In the genomic region with DNA sequence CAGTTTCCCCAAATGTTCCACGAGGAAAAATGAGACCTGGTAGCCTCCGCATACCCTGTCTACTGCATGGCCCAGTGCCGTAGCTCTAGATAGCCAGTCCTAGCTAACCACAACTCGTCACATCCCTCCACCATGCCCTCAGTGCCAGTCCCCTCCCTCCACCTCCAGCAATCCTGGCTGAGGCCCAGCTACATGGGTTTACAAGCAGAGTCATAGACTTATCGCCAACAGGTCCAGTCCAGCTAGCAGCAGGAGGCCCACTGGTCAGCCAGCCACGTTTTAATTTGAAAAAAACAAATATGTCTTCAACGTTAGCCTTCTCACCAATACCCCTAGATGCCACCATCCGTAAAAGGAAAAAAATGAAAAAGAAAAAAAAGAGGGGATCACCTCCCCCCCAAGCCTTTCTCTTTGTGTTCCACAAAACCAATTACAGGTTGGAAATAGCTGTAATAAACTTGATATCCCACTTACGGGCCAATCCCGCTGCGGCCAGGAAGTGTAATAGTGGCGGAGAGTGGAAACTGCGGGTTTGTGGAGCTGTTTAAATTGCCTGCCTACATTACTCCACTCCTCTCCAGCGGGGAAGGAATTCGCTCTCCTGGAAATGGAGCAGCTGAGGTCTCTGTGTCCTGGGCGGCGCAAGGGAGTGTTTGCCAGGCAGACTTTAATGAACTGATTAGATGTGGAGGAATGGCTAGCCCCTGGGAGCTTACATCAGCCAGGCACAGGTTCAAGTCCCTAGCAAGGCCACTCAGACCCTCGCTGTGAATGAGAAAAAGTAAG, we compare ENCODE assay signal across 15 mouse cellular contexts.
DNase-seq lines count a peak whose midpoint lies in the region; ATAC-seq lines count a peak whose summit lies in the region.
"Had no signal": no experiment of that assay in that cellular context is flagged by ENCODE, and none has a peak within 500 bp of the region (broad histone marks: within the 10 kb centered on the region; RNA-seq: fewer than 3 reads in every experiment).

No protein-coding gene starts in this region.

- no peaks in the 10 kb centered on the region; the same call in 1 of the 2 replicates for H3K9me3 ChIP-seq in hindbrain, embryonic 13.5 days
- H3K9me3 ChIP-seq in hindbrain, embryonic 10.5 days, result 0 out of 2 replicates have a peak, but pooled peaks cover 3% of the 10 kb centered on the region
- H3K9me3 ChIP-seq in midbrain, embryonic 16.5 days (replicated peaks; ENCODE audit: control insufficient read depth, low read length, poor library complexity, severe bottlenecking), result no peaks in the 10 kb centered on the region
- H3K9me3 ChIP-seq in midbrain, embryonic 10.5 days (replicated peaks), result no peaks in the 10 kb centered on the region
- H3K9me3 ChIP-seq in hindbrain, embryonic 15.5 days, result no peaks in the 10 kb centered on the region
- H3K9me3 ChIP-seq: liver, embryonic 15.5 days; neural tube, embryonic 12.5 days; stomach, embryonic 15.5 days had no signal

- no peak overlapping the region for H3K9ac ChIP-seq in hindbrain, embryonic 13.5 days
- H3K9ac ChIP-seq in midbrain, embryonic 16.5 days (ENCODE audit: low read depth, low read length), result no peak overlapping the region
- H3K9ac ChIP-seq in hindbrain, embryonic 15.5 days, result no peak overlapping the region
- H3K9ac ChIP-seq: embryonic facial prominence, embryonic 13.5 days; liver, embryonic 15.5 days; neural tube, embryonic 12.5 days; stomach, embryonic 15.5 days had no signal

- no peak overlapping the region for H3K4me3 ChIP-seq in hindbrain, embryonic 13.5 days
- no peak overlapping the region for H3K4me3 ChIP-seq in hindbrain, embryonic 10.5 days
- H3K4me3 ChIP-seq in midbrain, embryonic 16.5 days (ENCODE audit: low read depth, low read length), result no peak overlapping the region
- no peak overlapping the region for H3K4me3 ChIP-seq in midbrain, embryonic 10.5 days
- H3K4me3 ChIP-seq in hindbrain, embryonic 15.5 days, result no peak overlapping the region
- H3K4me3 ChIP-seq: embryonic facial prominence, embryonic 13.5 days; liver, embryonic 15.5 days; neural tube, embryonic 12.5 days; stomach, embryonic 15.5 days had no signal

- no peak overlapping the region for H3K4me2 ChIP-seq in hindbrain, embryonic 13.5 days
- no peak overlapping the region for H3K4me2 ChIP-seq in midbrain, embryonic 16.5 days (ENCODE audit: low read length)
- no peak overlapping the region for H3K4me2 ChIP-seq in hindbrain, embryonic 15.5 days
- H3K4me2 ChIP-seq: embryonic facial prominence, embryonic 13.5 days; liver, embryonic 15.5 days; neural tube, embryonic 12.5 days; stomach, embryonic 15.5 days had no signal

- peaks cover 21% of the 10 kb centered on the region for H3K27me3 ChIP-seq in hindbrain, embryonic 13.5 days
- H3K27me3 ChIP-seq in hindbrain, embryonic 10.5 days (ENCODE audit: insufficient read depth, poor library complexity, severe bottlenecking), result peaks cover 37% of the 10 kb centered on the region
- H3K27me3 ChIP-seq in midbrain, embryonic 16.5 days (ENCODE audit: control insufficient read depth, insufficient read depth, low read depth, low read length), result no peaks in the 10 kb centered on the region
- peaks cover 32% of the 10 kb centered on the region for H3K27me3 ChIP-seq in midbrain, embryonic 10.5 days (ENCODE audit: low read depth, poor library complexity, severe bottlenecking)
- peaks cover 3% of the 10 kb centered on the region; the same call in 1 of the 2 replicates for H3K27me3 ChIP-seq in hindbrain, embryonic 15.5 days

- DNase-seq in hindbrain, embryonic 10.5 days (ENCODE audit: low spot score), result no peak
- DNase-seq in midbrain, embryonic 10.5 days (ENCODE audit: low spot score), result no peak
- DNase-seq in retina, postnatal 1 day, result no peak
- no peak for DNase-seq in ovary, postnatal 36 days (ENCODE audit: low spot score)
- DNase-seq: adrenal gland, adult 8-10 months; lung, postnatal 10 days; spleen, adult 18-20 months had no signal

- no peaks in the 10 kb centered on the region for H3K36me3 ChIP-seq in hindbrain, embryonic 13.5 days
- no peaks in the 10 kb centered on the region for H3K36me3 ChIP-seq in hindbrain, embryonic 10.5 days
- no peaks in the 10 kb centered on the region for H3K36me3 ChIP-seq in midbrain, embryonic 16.5 days (ENCODE audit: control insufficient read depth, insufficient read depth, low read length)
- no peaks in the 10 kb centered on the region for H3K36me3 ChIP-seq in midbrain, embryonic 10.5 days
- no peaks in the 10 kb centered on the region for H3K36me3 ChIP-seq in hindbrain, embryonic 15.5 days
- H3K36me3 ChIP-seq: embryonic facial prominence, embryonic 13.5 days; G1E; liver, embryonic 15.5 days; neural tube, embryonic 12.5 days; stomach, embryonic 15.5 days had no signal

- H3K4me1 ChIP-seq in hindbrain, embryonic 13.5 days (replicated peaks), result peaks cover 30% of the 10 kb centered on the region
- peaks cover 10% of the 10 kb centered on the region for H3K4me1 ChIP-seq in hindbrain, embryonic 10.5 days (replicated peaks)
- peaks cover 9% of the 10 kb centered on the region for H3K4me1 ChIP-seq in midbrain, embryonic 16.5 days (ENCODE audit: control insufficient read depth, insufficient read depth, low read length)
- peaks cover 8% of the 10 kb centered on the region for H3K4me1 ChIP-seq in midbrain, embryonic 10.5 days
- peaks cover 43% of the 10 kb centered on the region for H3K4me1 ChIP-seq in hindbrain, embryonic 15.5 days (replicated peaks)
- H3K4me1 ChIP-seq: liver, embryonic 15.5 days had no signal

- 73% methylated on average over 18 of the region's 18 CpGs for WGBS in hindbrain, embryonic 13.5 days
- WGBS in hindbrain, embryonic 10.5 days, result 87% methylated on average over 18 of the region's 18 CpGs
- WGBS in midbrain, embryonic 16.5 days, result 71% methylated on average over 18 of the region's 18 CpGs
- WGBS in midbrain, embryonic 10.5 days, result 88% methylated on average over 18 of the region's 18 CpGs
- 60% methylated on average over 18 of the region's 18 CpGs for WGBS in hindbrain, embryonic 15.5 days

- no peak for ATAC-seq in hindbrain, embryonic 13.5 days (ENCODE audit: low FRiP score)
- no peak for ATAC-seq in midbrain, embryonic 16.5 days
- ATAC-seq in hindbrain, embryonic 15.5 days (ENCODE audit: low FRiP score, low read depth), result no peak

- H3K27ac ChIP-seq in hindbrain, embryonic 13.5 days, result peak overlapping the region; percentile 52
- no peak overlapping the region for H3K27ac ChIP-seq in hindbrain, embryonic 10.5 days
- H3K27ac ChIP-seq in midbrain, embryonic 16.5 days (ENCODE audit: low read length), result peak overlapping the region; percentile 36; the same call in 1 of the 2 replicates
- H3K27ac ChIP-seq in midbrain, embryonic 10.5 days (replicated peaks), result no peak overlapping the region
- peak overlapping the region; percentile 65 for H3K27ac ChIP-seq in hindbrain, embryonic 15.5 days (replicated peaks)
- H3K27ac ChIP-seq: embryonic facial prominence, embryonic 13.5 days; liver, embryonic 15.5 days; neural tube, embryonic 12.5 days; stomach, embryonic 15.5 days had no signal

Comparison
In these comparisons a context has a peak if more than half of its experiments do, and no peak if none do; other contexts are left out.
1. H3K27ac ChIP-seq: peak in hindbrain, embryonic 13.5 days (single experiment), midbrain, embryonic 16.5 days (single experiment) and hindbrain, embryonic 15.5 days (single experiment); none in hindbrain, embryonic 10.5 days (single experiment) and midbrain, embryonic 10.5 days (single experiment).